26 mouse cellular contexts compared by ENCODE assay signal in genomic region chr19:31868971-31869370, GRCm38 (mm10). TPM values are rescaled to one million over a fixed set of nuclear protein-coding genes. Genes with fewer than 3 reads are reported as not detected.
DNase-seq lines count a peak whose midpoint lies in the region; ATAC-seq and TF ChIP-seq lines count a peak whose summit lies in the region.
"Had no signal": no experiment of that assay in that cellular context is flagged by ENCODE, and none has a peak within 500 bp of the region (broad histone marks: within the 10 kb centered on the region; RNA-seq: fewer than 3 reads in every experiment).

No protein-coding gene starts in this region.

- no peak for ATAC-seq in stomach, embryonic 15.5 days (ENCODE audit: insufficient read depth, low FRiP score, low read depth)
- no peak for ATAC-seq in stomach, postnatal 0 days (ENCODE audit: low FRiP score, low TSS enrichment)
- no peak for ATAC-seq in liver, embryonic 16.5 days (ENCODE audit: low read depth)
- ATAC-seq: forebrain, embryonic 14.5 days; midbrain, embryonic 13.5 days had no signal

- no peak overlapping the region for H3K4me2 ChIP-seq in stomach, embryonic 15.5 days
- no peak overlapping the region for H3K4me2 ChIP-seq in stomach, postnatal 0 days (replicated peaks; ENCODE audit: low read depth)
- no peak overlapping the region for H3K4me2 ChIP-seq in liver, embryonic 16.5 days (ENCODE audit: low read depth, low read length)
- H3K4me2 ChIP-seq: embryonic facial prominence, embryonic 13.5 days; hindbrain, embryonic 15.5 days; limb, embryonic 12.5 days; lung, embryonic 14.5 days; midbrain, embryonic 13.5 days had no signal

- H3K36me3 ChIP-seq in stomach, embryonic 15.5 days: no peaks in the 10 kb centered on the region
- H3K36me3 ChIP-seq in stomach, postnatal 0 days (ENCODE audit: control insufficient read depth, insufficient read depth, low read length): no peaks in the 10 kb centered on the region
- no peaks in the 10 kb centered on the region for H3K36me3 ChIP-seq in liver, embryonic 16.5 days (ENCODE audit: control insufficient read depth, insufficient read depth)
- H3K36me3 ChIP-seq: embryonic facial prominence, embryonic 13.5 days; hindbrain, embryonic 15.5 days; limb, embryonic 12.5 days; midbrain, embryonic 13.5 days had no signal

- TF ChIP-seq CTCF in stomach, postnatal 0 days (IDR thresholded peaks at IDR 0.05; ENCODE audit: low read depth): no peak
- no peak for TF ChIP-seq CTCF in layer of hippocampus, adult 2 months (conservative IDR thresholded peaks at IDR 0.05)

- peak overlapping the region; percentile 8 for H3K4me3 ChIP-seq in stomach, embryonic 15.5 days (replicated peaks)
- no peak overlapping the region for H3K4me3 ChIP-seq in stomach, postnatal 0 days (ENCODE audit: low read depth, low read length)
- peak overlapping the region; percentile 49 for H3K4me3 ChIP-seq in liver, embryonic 16.5 days (ENCODE audit: low read depth, low read length)
- no peak overlapping the region for H3K4me3 ChIP-seq in layer of hippocampus, adult 2 months
- H3K4me3 ChIP-seq: embryonic facial prominence, embryonic 13.5 days; hindbrain, embryonic 15.5 days; limb, embryonic 12.5 days; midbrain, embryonic 13.5 days had no signal

- no peak overlapping the region for H3K27ac ChIP-seq in stomach, embryonic 15.5 days
- no peak overlapping the region for H3K27ac ChIP-seq in stomach, postnatal 0 days (replicated peaks)
- H3K27ac ChIP-seq in liver, embryonic 16.5 days (ENCODE audit: low read length): 0 out of 2 replicates have a peak overlapping the region, but pooled peaks have one; percentile 5
- H3K27ac ChIP-seq in layer of hippocampus, adult 2 months: no peak overlapping the region
- H3K27ac ChIP-seq: embryonic facial prominence, embryonic 13.5 days; hindbrain, embryonic 15.5 days; limb, embryonic 12.5 days; midbrain, embryonic 13.5 days had no signal

- 77% methylated on average over 6 of the region's 6 CpGs for WGBS in stomach, embryonic 15.5 days
- WGBS in stomach, postnatal 0 days: 85% methylated on average over 6 of the region's 6 CpGs
- 59% methylated on average over 6 of the region's 6 CpGs for WGBS in liver, embryonic 16.5 days (ENCODE audit: insufficient replicate concordance)

- no peaks in the 10 kb centered on the region for H3K9me3 ChIP-seq in stomach, embryonic 15.5 days
- H3K9me3 ChIP-seq in stomach, postnatal 0 days (ENCODE audit: control insufficient read depth, low read length): no peaks in the 10 kb centered on the region
- H3K9me3 ChIP-seq in liver, embryonic 16.5 days (replicated peaks; ENCODE audit: control insufficient read depth, low read length): no peaks in the 10 kb centered on the region
- H3K9me3 ChIP-seq: embryonic facial prominence, embryonic 13.5 days; hindbrain, embryonic 15.5 days; limb, embryonic 12.5 days; midbrain, embryonic 13.5 days had no signal

- H3K9ac ChIP-seq in stomach, embryonic 15.5 days: no peak overlapping the region
- H3K9ac ChIP-seq in stomach, postnatal 0 days (ENCODE audit: low read length): no peak overlapping the region
- peak overlapping the region; percentile 1; the same call in 1 of the 2 replicates for H3K9ac ChIP-seq in liver, embryonic 16.5 days (ENCODE audit: low read depth, low read length)
- H3K9ac ChIP-seq: embryonic facial prominence, embryonic 13.5 days; hindbrain, embryonic 15.5 days; limb, embryonic 12.5 days; lung, embryonic 14.5 days; midbrain, embryonic 13.5 days had no signal

- H3K27me3 ChIP-seq in stomach, embryonic 15.5 days (replicated peaks): no peaks in the 10 kb centered on the region
- no peaks in the 10 kb centered on the region for H3K27me3 ChIP-seq in stomach, postnatal 0 days (ENCODE audit: control insufficient read depth, insufficient read depth, low read length)
- no peaks in the 10 kb centered on the region for H3K27me3 ChIP-seq in liver, embryonic 16.5 days (ENCODE audit: control insufficient read depth, insufficient read depth, low read depth, low read length)
- H3K27me3 ChIP-seq: embryonic facial prominence, embryonic 13.5 days; hindbrain, embryonic 15.5 days; limb, embryonic 12.5 days; midbrain, embryonic 13.5 days had no signal

- no peak for TF ChIP-seq EP300 in stomach, postnatal 0 days (optimal IDR thresholded peaks at IDR 0.05)

- no peaks in the 10 kb centered on the region for H3K4me1 ChIP-seq in stomach, embryonic 15.5 days
- no peaks in the 10 kb centered on the region for H3K4me1 ChIP-seq in stomach, postnatal 0 days (replicated peaks; ENCODE audit: control insufficient read depth, insufficient read depth)
- H3K4me1 ChIP-seq in liver, embryonic 16.5 days (ENCODE audit: control insufficient read depth, low read depth, low read length): no peaks in the 10 kb centered on the region
- H3K4me1 ChIP-seq: embryonic facial prominence, embryonic 13.5 days; hindbrain, embryonic 15.5 days; limb, embryonic 12.5 days; midbrain, embryonic 13.5 days had no signal

- peak; percentile 9 for DNase-seq in kidney, adult 18-20 months
- no peak for DNase-seq in kidney, postnatal 10 days
- DNase-seq in stomach, postnatal 0 days (ENCODE audit: low spot score): no peak
- DNase-seq in spleen, postnatal 14 days (ENCODE audit: low spot score in 2 of 2): no peak
- no peak for DNase-seq in layer of hippocampus, adult 2 months (ENCODE audit: low spot score in 2 of 2)
- DNase-seq: adrenal gland, postnatal 14 days; cerebellum, adult 2 months; cerebellum, postnatal 25 days; heart, postnatal 4 days; lung, embryonic 14.5 days; thymus, postnatal 36 days had no signal

RNA-seq across cellular contexts. Expression of gene A1cf, which starts 0.4 kb away (rescaled TPM):
- 3.6 and 5.0 TPM in 2 replicates for polyA plus RNA-seq in stomach, embryonic 15.5 days (2015; fragmentation: Nextera tagmentation; extraction: Ambion mirVana)
- polyA plus RNA-seq in stomach, postnatal 0 days (2015; fragmentation: Nextera tagmentation; extraction: Ambion mirVana): 0.10 and 0.12 TPM in 2 replicates
- 10.7 and 11.1 TPM in 2 replicates for polyA plus RNA-seq in liver, embryonic 16.5 days (2015; fragmentation: Nextera tagmentation; extraction: Ambion mirVana)
- total RNA-seq in layer of hippocampus, adult 2 months (2021): not detected
- total RNA-seq: gastrocnemius, adult 8-10 months; heart, postnatal 4 days; layer of hippocampus, adult 8-10 months; left cerebral cortex, postnatal 14 days; megakaryocyte, adult 5-6 weeks; monocyte, adult 5-6 weeks; neutrophil, adult 5-6 weeks had no signal
- polyA plus RNA-seq: embryonic facial prominence, embryonic 13.5 days; forebrain, embryonic 14.5 days; frontal cortex, adult 2 months; heart, embryonic 16.5 days; hindbrain, embryonic 15.5 days; limb, embryonic 12.5 days; lung, embryonic 14.5 days; midbrain, embryonic 13.5 days had no signal

Comparison
In these comparisons a context has a peak if more than half of its experiments do, and no peak if none do; other contexts are left out.
1. H3K4me3 ChIP-seq: peak in stomach, embryonic 15.5 days (single experiment) and liver, embryonic 16.5 days (single experiment); none in stomach, postnatal 0 days (single experiment) and layer of hippocampus, adult 2 months (single experiment).